Mouse (Mus musculus) kidney, embryonic 15.5 days (tissue): ENCODE data around the gene Pttg1. TPM values are rescaled to one million over a fixed set of nuclear protein-coding genes. Genes with fewer than 3 reads are reported as not detected.

Source experiments
- ATAC-seq: fragments of 200-750 bp; cut with Nextera tagmentation; replicated peaks from 2 replicates; pipeline ENCODE4 v1.8.0; 2017; ENCODE audit warnings: moderate TSS enrichment; ENCODE audit not compliant: low FRiP score
- H3K27ac ChIP-seq: fragments of 300-500 bp; sonication (generic); 2 replicates; pipeline ENCODE4 v1.5.1; 2015; ENCODE audit warnings: mild to moderate bottlenecking, inconsistent platforms
- H3K27me3 ChIP-seq: fragments of 300-500 bp; sonication (generic); 2 replicates; pipeline ENCODE4 v1.6.1; 2015; ENCODE audit warnings: inconsistent platforms
- H3K36me3 ChIP-seq: fragments of 300-500 bp; sonication (generic); 2 replicates; pipeline ENCODE4 v1.6.1; 2015; ENCODE audit warnings: inconsistent platforms
- H3K4me1 ChIP-seq: fragments of 300-500 bp; sonication (generic); 2 replicates; pipeline ENCODE4 v1.6.1; 2015; ENCODE audit warnings: inconsistent platforms
- H3K4me2 ChIP-seq: fragments of 300-500 bp; sonication (generic); 2 replicates; pipeline ENCODE4 v1.6.1; 2015; ENCODE audit warnings: moderate library complexity, mild to moderate bottlenecking, inconsistent platforms
- H3K4me3 ChIP-seq: fragments of 300-500 bp; sonication (generic); replicated peaks from 2 replicates; pipeline ENCODE4 v1.5.1; 2015; ENCODE audit warnings: mild to moderate bottlenecking, inconsistent platforms
- H3K9ac ChIP-seq: fragments of 300-500 bp; sonication (generic); 2 replicates; pipeline ENCODE4 v1.6.1; 2015; ENCODE audit warnings: mild to moderate bottlenecking, inconsistent platforms
- H3K9me3 ChIP-seq: fragments of 300-500 bp; sonication (generic); replicated peaks from 2 replicates; pipeline ENCODE4 v1.6.1; 2016; ENCODE audit warnings: inconsistent platforms
- WGBS: fragments of 180-500 bp; shearing (Covaris S2); methylation state at CpG from one replicate; pipeline ENCODE4 v1.1.7; 2015; ENCODE audit warnings: mixed read lengths; 5-methylcytosine and 5-hydroxymethylcytosine counted together
- polyA plus RNA-seq: library from polyadenylated mRNA; unstranded; fragments of >200 nt; fragmentation: Nextera tagmentation; extraction: Ambion mirVana; gene quantifications from 2 replicates; pipeline ENCODE4 v1.2.1, GENCODE M21; 2015

Gene Pttg1
- polyA plus RNA-seq, 1 experiment from 2014 or later: 100 TPM

DNA sequence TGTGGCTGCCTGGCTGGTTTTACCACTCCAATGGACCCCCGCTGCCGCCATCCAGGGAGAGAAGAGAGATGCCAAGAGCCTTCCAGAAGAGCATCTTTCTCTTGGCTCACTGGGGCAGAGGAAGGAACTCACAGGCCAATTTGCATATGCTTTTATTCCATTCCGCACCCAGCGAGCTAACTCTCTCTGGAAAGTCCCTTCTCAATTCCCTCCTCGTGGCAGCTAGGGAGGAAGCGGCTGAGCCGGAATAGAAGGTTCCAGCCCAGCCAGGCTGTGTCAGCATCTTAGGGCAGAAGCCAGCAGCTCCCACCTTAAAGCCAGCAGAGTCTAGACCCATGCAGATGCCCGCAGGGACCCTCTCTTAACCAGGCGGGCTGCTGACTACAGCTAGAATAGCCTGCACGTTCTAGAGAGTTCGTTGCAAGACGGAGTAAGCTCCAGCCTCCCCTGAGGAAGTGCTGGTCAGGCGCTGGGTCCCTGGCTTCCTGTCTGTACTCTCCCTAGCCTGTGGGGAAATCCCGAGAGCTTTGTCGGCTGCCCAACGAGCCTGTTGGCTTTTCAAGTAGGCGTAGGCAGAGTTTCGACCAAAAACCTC lies 40.9 kb downstream of the Pttg1 start:
- Histone ChIP-seq H3K4me2 (peak overlapping the region; percentile 68), H3K27me3 (peaks cover 6% of the 10 kb centered on the region; the same call in 1 of the 2 replicates), H3K27ac (peak overlapping the region; percentile 79), H3K4me1 (peaks cover 13% of the 10 kb centered on the region), H3K9ac (peak overlapping the region; percentile 35; the same call in 1 of the 2 replicates), H3K4me3 (peak overlapping the region; percentile 35), H3K36me3 (no peaks in the 10 kb centered on the region), H3K9me3 (no peaks in the 10 kb centered on the region)
- ATAC-seq: peak; percentile 91
- under 1% methylated on average over 18 of the region's 18 CpGs for WGBS

DNA sequence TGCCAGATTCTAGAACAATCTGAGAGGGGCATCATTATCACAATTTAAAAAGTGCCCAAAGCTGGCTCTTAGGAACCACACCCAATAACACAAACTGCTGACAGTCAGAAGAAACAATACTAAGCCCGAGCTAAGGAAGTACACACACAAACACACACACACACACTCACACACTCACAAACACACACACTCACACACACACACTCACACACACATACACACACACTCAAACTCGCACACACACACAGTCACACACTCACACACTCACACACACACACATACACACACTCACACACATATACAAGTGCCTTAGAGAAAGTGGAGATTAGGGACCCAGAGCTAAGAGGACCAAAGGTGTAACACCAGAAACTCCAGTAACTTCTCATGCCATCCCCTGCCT lies 42.5 kb downstream of the Pttg1 start:
- Histone ChIP-seq H3K27ac (no peak overlapping the region), H3K4me3 (no peak overlapping the region), H3K4me2 (no peak overlapping the region), H3K27me3 (peaks cover 6% of the 10 kb centered on the region; the same call in 1 of the 2 replicates), H3K4me1 (peaks cover 13% of the 10 kb centered on the region), H3K9me3 (no peaks in the 10 kb centered on the region), H3K9ac (no peak overlapping the region), H3K36me3 (no peaks in the 10 kb centered on the region)
- WGBS: 84% methylated on average over 2 of the region's 2 CpGs
- ATAC-seq: no peak

DNA sequence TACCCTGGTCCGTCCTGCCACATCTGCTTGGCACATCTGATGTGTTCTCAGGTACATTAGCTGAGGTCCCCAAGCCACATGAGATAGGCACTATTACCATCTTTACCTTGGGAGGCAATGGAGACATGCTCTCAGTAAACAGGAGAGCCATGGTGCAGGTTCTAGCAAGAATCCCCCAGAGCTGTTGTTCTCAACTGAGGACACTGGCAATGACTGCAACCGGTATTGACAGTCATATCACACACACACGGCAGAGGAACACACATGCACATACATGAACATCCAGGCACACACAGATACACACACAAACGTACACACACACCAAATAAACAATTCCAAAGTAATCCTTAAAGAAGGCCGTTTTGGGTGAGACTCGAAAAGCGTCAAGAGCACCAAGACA lies 45.1 kb downstream of the Pttg1 start:
- H3K9ac ChIP-seq: no peak overlapping the region
- WGBS: 90% methylated on average over 7 of the region's 7 CpGs
- no peak overlapping the region for H3K4me2 ChIP-seq
- H3K36me3 ChIP-seq: no peaks in the 10 kb centered on the region
- no peaks in the 10 kb centered on the region for H3K9me3 ChIP-seq
- no peak for ATAC-seq
- peaks cover 13% of the 10 kb centered on the region for H3K4me1 ChIP-seq
- no peak overlapping the region for H3K27ac ChIP-seq
- H3K27me3 ChIP-seq: 0 out of 2 replicates have a peak, but pooled peaks cover under 1% of the 10 kb centered on the region
- no peak overlapping the region for H3K4me3 ChIP-seq

DNA sequence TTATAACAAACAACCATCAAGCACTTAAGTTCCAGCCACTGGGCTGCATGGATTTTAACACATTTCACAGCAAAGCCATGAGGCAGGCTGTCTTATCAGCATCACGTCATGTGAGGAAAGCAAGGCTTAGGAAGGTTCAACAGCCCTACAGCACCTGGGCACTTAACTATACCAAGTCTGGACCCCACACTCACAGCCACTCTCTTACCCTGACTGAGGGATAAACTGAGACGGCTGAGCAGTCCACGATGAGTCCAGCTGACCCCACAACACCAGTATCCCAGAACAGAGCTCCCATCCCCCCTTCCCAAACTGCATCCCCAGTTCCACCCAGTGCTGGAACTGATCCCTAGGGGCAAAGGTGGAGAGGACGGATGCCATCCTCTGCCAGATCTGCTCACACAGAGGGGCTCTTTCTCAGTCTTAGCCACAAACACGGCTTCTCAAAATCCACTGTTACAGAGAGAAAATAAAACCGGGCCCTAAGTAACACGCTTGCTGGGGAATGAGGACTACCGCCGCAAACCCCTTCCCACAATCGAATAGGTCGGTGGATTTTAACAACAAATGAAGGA lies 46.1 kb downstream of the Pttg1 start:
- no peak for ATAC-seq
- H3K36me3 ChIP-seq: no peaks in the 10 kb centered on the region
- no peak overlapping the region for H3K4me2 ChIP-seq
- 83% methylated on average over 11 of the region's 11 CpGs for WGBS
- no peaks in the 10 kb centered on the region for H3K9me3 ChIP-seq
- no peaks in the 10 kb centered on the region for H3K27me3 ChIP-seq
- peaks cover 4% of the 10 kb centered on the region for H3K4me1 ChIP-seq
- no peak overlapping the region for H3K27ac ChIP-seq
- H3K4me3 ChIP-seq: no peak overlapping the region
- H3K9ac ChIP-seq: no peak overlapping the region

DNA sequence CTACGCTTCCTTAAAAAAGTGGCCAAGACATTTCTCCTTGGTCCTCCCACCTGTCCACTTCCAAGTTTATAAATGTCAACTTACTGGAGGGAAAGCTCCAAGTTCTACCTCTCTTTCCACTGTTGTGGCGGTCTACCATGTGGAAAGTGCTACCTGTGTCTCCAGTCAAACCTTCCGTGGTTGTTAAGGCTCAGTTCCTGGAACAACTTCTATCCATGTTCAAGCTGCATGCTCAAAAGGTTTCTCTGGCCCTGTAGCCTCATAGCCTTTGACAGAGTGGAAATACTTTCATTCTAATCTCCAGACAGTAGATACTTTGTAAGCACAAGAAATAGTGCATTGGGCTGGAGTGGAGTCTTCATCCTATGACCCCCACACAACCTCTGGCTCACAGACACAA lies 46.6 kb downstream of the Pttg1 start:
- Histone ChIP-seq H3K27ac (no peak overlapping the region), H3K27me3 (no peaks in the 10 kb centered on the region), H3K9me3 (no peaks in the 10 kb centered on the region), H3K4me2 (no peak overlapping the region), H3K4me3 (no peak overlapping the region), H3K4me1 (no peaks in the 10 kb centered on the region), H3K9ac (no peak overlapping the region), H3K36me3 (no peaks in the 10 kb centered on the region)
- ATAC-seq: no peak
- 90% methylated on average over 3 of the region's 3 CpGs for WGBS

DNA sequence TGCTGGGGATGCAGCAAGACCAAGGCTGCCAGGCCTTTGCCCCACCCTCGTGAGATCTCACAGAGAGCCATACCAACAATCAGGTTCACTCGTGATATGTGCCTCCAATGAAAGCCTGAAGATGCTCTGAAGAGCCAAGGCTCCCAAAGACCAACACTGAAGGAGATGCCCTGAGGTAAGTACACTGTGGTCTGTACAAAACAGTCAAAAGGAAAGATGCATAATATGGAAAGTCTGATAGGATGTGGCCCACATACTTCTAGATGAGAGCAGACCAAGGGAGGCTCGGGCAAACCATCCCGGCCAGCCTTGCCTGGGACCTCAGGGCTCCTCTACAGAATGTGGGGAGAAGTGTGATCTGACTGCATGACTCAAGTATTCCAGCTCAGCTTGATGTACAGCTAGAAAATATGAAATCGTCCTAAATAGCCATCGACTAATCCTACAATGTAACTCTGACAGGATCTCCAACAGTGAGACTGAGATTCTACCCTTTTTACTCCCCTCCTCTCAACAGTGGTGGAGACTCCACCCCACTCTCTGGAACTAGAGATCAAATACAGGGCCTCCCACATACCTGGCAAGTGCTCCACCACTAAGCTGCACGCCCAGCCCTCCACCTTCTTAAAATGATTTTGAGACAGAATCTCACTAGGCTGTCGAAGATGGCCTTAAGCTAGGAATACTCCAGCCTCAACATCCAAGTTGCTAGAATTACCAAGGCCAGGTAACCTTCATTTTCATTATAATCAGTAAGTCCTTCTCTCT lies 48.8 kb downstream of the Pttg1 start:
- Histone ChIP-seq H3K27ac (no peak overlapping the region), H3K4me3 (no peak overlapping the region), H3K9ac (no peak overlapping the region), H3K4me2 (no peak overlapping the region), H3K36me3 (no peaks in the 10 kb centered on the region), H3K9me3 (no peaks in the 10 kb centered on the region), H3K27me3 (no peaks in the 10 kb centered on the region), H3K4me1 (no peaks in the 10 kb centered on the region)
- WGBS: 90% methylated on average over 8 of the region's 8 CpGs
- ATAC-seq: no peak

DNA sequence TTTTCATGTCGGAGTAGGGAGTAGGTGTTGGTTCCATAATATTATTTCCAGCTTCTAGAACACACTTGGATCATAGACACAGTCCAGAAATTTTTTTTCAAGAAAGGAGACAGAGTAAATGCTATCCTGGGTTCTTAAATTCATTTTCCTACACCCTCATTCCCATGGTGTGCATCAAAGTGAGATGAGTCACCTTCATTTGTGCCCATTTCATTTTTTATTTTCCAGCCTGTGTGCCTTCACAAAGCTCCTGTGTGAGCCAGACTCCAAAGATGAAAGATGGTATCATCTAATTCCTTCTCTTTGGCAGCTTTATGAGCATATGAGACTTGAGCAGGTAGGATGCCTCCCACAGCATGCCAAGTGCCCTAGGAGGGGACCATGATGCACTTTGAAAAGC lies 49.5 kb downstream of the Pttg1 start:
- no peaks in the 10 kb centered on the region for H3K27me3 ChIP-seq
- H3K4me2 ChIP-seq: no peak overlapping the region
- H3K36me3 ChIP-seq: no peaks in the 10 kb centered on the region
- H3K9me3 ChIP-seq: no peaks in the 10 kb centered on the region
- H3K4me3 ChIP-seq: no peak overlapping the region
- no peaks in the 10 kb centered on the region for H3K4me1 ChIP-seq
- ATAC-seq: no peak
- WGBS: 91% methylated on average over 1 of the region's 1 CpGs
- H3K9ac ChIP-seq: no peak overlapping the region
- no peak overlapping the region for H3K27ac ChIP-seq

DNA sequence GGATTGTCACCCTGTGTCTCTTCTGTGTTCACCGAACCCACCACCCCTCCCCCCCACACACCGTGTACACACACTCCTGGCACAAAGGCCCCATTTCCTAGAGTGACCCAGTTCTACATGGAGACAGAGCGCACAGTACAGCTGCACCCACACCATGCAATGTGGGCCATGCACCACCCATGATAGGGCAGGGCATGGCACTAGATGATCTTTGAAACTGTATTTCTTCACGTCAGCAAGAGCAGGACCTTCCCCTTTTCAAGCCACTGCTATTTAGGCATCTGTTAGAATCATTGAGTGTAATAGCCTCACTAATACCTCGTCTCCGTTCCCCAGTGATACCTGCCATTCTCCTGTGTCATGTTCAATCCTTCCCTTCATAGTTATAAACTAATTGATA lies 51.1 kb downstream of the Pttg1 start:
- H3K9me3 ChIP-seq: no peaks in the 10 kb centered on the region
- H3K36me3 ChIP-seq: no peaks in the 10 kb centered on the region
- WGBS: 86% methylated on average over 6 of the region's 6 CpGs
- no peak overlapping the region for H3K4me2 ChIP-seq
- no peaks in the 10 kb centered on the region for H3K4me1 ChIP-seq
- H3K9ac ChIP-seq: no peak overlapping the region
- H3K27me3 ChIP-seq: no peaks in the 10 kb centered on the region
- ATAC-seq: no peak
- H3K27ac ChIP-seq: no peak overlapping the region
- no peak overlapping the region for H3K4me3 ChIP-seq

DNA sequence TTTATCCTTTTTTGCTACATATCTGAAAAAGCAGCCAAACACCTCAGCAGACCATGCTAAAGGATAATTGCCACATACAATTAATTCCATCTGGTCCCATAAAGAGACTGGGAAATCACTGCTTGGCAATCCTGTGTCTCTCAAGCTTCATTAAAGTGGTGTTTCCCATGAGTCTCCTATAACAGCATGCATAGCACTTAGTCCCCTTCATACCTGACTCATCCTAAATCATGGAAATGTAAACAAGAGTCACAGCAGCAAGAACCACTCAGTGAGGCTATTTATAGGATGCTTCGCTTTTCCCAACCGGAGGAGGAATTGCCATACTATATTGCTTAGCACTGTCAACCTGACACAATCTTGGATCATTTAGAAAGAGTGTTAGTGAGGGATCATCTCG lies 52.7 kb downstream of the Pttg1 start:
- Histone ChIP-seq H3K9me3 (no peaks in the 10 kb centered on the region), H3K4me1 (no peaks in the 10 kb centered on the region), H3K27ac (no peak overlapping the region), H3K4me2 (no peak overlapping the region), H3K9ac (no peak overlapping the region), H3K4me3 (no peak overlapping the region), H3K36me3 (no peaks in the 10 kb centered on the region), H3K27me3 (no peaks in the 10 kb centered on the region)
- no peak for ATAC-seq
- 79% methylated on average over 3 of the region's 3 CpGs for WGBS

DNA sequence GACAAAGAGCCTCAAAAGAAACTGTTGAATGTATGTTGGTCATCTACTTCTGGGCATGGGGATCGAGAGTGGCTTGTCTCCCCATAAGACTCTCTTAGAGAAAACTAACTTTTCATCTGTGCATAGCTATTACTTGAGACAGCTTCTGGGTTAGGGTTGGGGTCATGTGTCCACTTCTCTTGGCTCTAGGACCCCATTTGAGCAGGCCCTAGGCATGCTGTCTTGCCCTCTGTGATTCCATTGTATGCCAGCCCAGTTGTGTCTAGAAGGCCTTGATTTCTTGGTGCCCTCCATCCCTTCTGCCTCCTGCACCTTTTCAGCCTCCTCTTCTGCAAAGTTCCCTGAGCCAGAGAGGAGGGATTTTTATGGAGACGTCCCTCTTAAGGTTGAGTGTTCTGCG lies 54.2 kb downstream of the Pttg1 start:
- no peak for ATAC-seq
- Histone ChIP-seq H3K27me3 (no peaks in the 10 kb centered on the region), H3K4me2 (no peak overlapping the region), H3K36me3 (no peaks in the 10 kb centered on the region), H3K4me1 (no peaks in the 10 kb centered on the region), H3K4me3 (no peak overlapping the region), H3K27ac (no peak overlapping the region), H3K9ac (no peak overlapping the region), H3K9me3 (no peaks in the 10 kb centered on the region)
- WGBS: 92% methylated on average over 3 of the region's 3 CpGs
